Mouse (Mus musculus): ENCODE measurements around the gene Olfr667. TPM values are rescaled to one million over a fixed set of nuclear protein-coding genes. Genes with fewer than 3 reads are reported as not detected.

Olfr667 gene
- polyA plus RNA-seq (2012; rRNA removed), result not detected in 2 replicates

GRCm38 (mm10) chr7:104921382-104921781, at the start of gene Olfr667:
Olfr667 (minus strand) TSS chr7:104921482.

GRCm38 (mm10) chr7:104962520-104962919, 41.2 kb upstream of the Olfr667 start, which contains the start of gene Olfr670:
Olfr670 (minus strand) TSS chr7:104962620.

GRCm38 (mm10) chr7:104933940-104934339, 12.7 kb upstream of the Olfr667 start, which contains the start of gene Olfr669:
Olfr669 (plus strand) TSS chr7:104934240.

GRCm38 (mm10) chr7:104927957-104928356, 6.7 kb upstream of the Olfr667 start, which contains the start of gene Olfr668:
Olfr668 (minus strand) TSS chr7:104928057.

GRCm38 (mm10) chr7:104895852-104896251, 25.4 kb downstream of the Olfr667 start, which contains the start of gene Olfr666:
Olfr666 (minus strand) TSS chr7:104895952.

GRCm38 (mm10) chr7:104877731-104878130, 43.6 kb downstream of the Olfr667 start, which contains the start of gene Olfr665:
Olfr665 (plus strand) TSS chr7:104878031.

Other genes with a start within 250 kb of the Olfr667 start
- not detected in 2 replicates for gene Olfr661, start 235.0 kb downstream of the Olfr667 start, polyA plus RNA-seq (2012; rRNA removed)
- gene Usp17le, start 144.0 kb downstream of the Olfr667 start, polyA plus RNA-seq (2012; rRNA removed), result not detected in 2 replicates
- not detected in 2 replicates for gene Usp17lb, start 78.9 kb downstream of the Olfr667 start, polyA plus RNA-seq (2012; rRNA removed)
- not detected in 2 replicates for gene Usp17la, start 64.5 kb downstream of the Olfr667 start, polyA plus RNA-seq (2012; rRNA removed)
- not detected in 2 replicates for gene Olfr665, start 43.5 kb downstream of the Olfr667 start, polyA plus RNA-seq (2012; rRNA removed)
- not detected in 2 replicates for gene Olfr666, start 25.5 kb downstream of the Olfr667 start, polyA plus RNA-seq (2012; rRNA removed)
- gene Olfr668, start 6.6 kb upstream of the Olfr667 start, polyA plus RNA-seq (2012; rRNA removed), result not detected in 2 replicates
- not detected in 2 replicates for gene Olfr669, start 12.8 kb upstream of the Olfr667 start, polyA plus RNA-seq (2012; rRNA removed)
- not detected in 2 replicates for gene Olfr670, start 41.1 kb upstream of the Olfr667 start, polyA plus RNA-seq (2012; rRNA removed)
- not detected in 2 replicates for gene Olfr671, start 57.6 kb upstream of the Olfr667 start, polyA plus RNA-seq (2012; rRNA removed)
- not detected in 2 replicates for gene Olfr672, start 80.5 kb upstream of the Olfr667 start, polyA plus RNA-seq (2012; rRNA removed)
- gene Olfr675, start 107.0 kb upstream of the Olfr667 start, polyA plus RNA-seq (2012; rRNA removed), result not detected in 2 replicates
- gene Olfr676, start 111.2 kb upstream of the Olfr667 start, polyA plus RNA-seq (2012; rRNA removed), result not detected in 2 replicates
- gene Olfr677, start 129.9 kb upstream of the Olfr667 start, polyA plus RNA-seq (2012; rRNA removed), result not detected in 2 replicates
- gene Olfr678, start 143.0 kb upstream of the Olfr667 start, polyA plus RNA-seq (2012; rRNA removed), result not detected in 2 replicates
- not detected in 2 replicates for gene Olfr679, start 159.7 kb upstream of the Olfr667 start, polyA plus RNA-seq (2012; rRNA removed)
- gene Olfr680-ps1, start 171.3 kb upstream of the Olfr667 start, polyA plus RNA-seq (2012; rRNA removed), result not detected in 2 replicates
- gene Olfr681, start 195.4 kb upstream of the Olfr667 start, polyA plus RNA-seq (2012; rRNA removed), result not detected in 2 replicates
- gene Olfr683, start 225.5 kb upstream of the Olfr667 start, polyA plus RNA-seq (2012; rRNA removed), result not detected in 2 replicates
- not detected in 2 replicates for gene Olfr684, start 242.2 kb upstream of the Olfr667 start, polyA plus RNA-seq (2012; rRNA removed)

Measured in colon, adult 2 months (tissue).